Mouse (Mus musculus): ENCODE measurements around the gene Adgrf3. TPM values are rescaled to one million over a fixed set of nuclear protein-coding genes. Genes with fewer than 3 reads are reported as not detected.

Gene Adgrf3
- total RNA-seq, 2 experiments from 2014 or later, result 0.34 TPM; not detected in 1

DNA sequence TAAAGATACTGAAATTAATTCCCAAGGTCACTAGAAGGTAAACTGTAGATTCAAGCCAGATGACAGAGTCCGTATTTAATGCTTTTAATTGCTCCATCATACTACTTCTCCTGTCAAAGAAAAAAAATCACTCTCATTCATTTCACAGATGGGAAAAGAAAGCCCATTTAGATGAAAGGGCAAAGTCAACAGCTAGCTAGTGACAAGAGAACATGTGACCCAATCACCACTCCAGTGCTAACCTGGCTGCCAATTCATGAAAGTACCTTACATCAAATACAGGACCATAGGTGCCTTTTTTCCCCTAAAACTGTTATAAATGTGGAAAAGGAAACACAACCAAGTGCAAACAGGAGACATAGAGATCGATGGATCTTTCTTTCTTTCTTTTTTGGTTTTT, 52.3 kb downstream of the Adgrf3 start:
- no peak for DNase-seq (ENCODE audit: low spot score in 2 of 2)

- DNase-seq (ENCODE audit: low spot score in 2 of 2), result no peak
Observed at GRCm38 (mm10) chr5:30152413-30152812, 53.1 kb downstream of the Adgrf3 start.

GRCm38 (mm10) chr5:30152007-30152406, 53.5 kb downstream of the Adgrf3 start:
- DNase-seq (ENCODE audit: low spot score in 2 of 2), result no peak

GRCm38 (mm10) chr5:30148133-30148920, 57.2 kb downstream of the Adgrf3 start:
- no peak for DNase-seq (ENCODE audit: low spot score in 2 of 2)

- DNase-seq (ENCODE audit: low spot score in 2 of 2), result no peak
Observed at GRCm38 (mm10) chr5:30146526-30146925, 59.0 kb downstream of the Adgrf3 start.

Small RNA genes within 50 kb of the gene (microRNA-seq; reads per million reads assigned to microRNA genes)
- 1.8 reads per million for gene Mir1960

Other genes starting within 250 kb of the Adgrf3 start
- gene Il6, start 192.6 kb downstream of the Adgrf3 start, total RNA-seq (2021), result not detected
- gene Tyms, start 132.1 kb downstream of the Adgrf3 start, total RNA-seq (2021), result 10 to 100 TPM; 67.7 to 73.3 TPM
- gene Garem2, start 100.6 kb downstream of the Adgrf3 start, total RNA-seq (2021), result under 1 TPM; 0.08 to 0.23 TPM
- gene 3110082J24Rik, start 99.6 kb downstream of the Adgrf3 start, total RNA-seq (2021), result not detected
- gene Hadha, start 50.6 kb downstream of the Adgrf3 start, total RNA-seq (2021), result 100 to 1,000 TPM; 374 to 422 TPM
- gene Hadhb, start 50.5 kb downstream of the Adgrf3 start, total RNA-seq (2021), result 100 to 1,000 TPM; 407 to 479 TPM
- gene Selenoi, start 26.9 kb upstream of the Adgrf3 start, total RNA-seq (2021), result 10 to 100 TPM; 27.2 to 30.9 TPM
- 1 to 10 TPM in 1 of 2 experiments, under 1 TPM in 1; 0.76 to 1.6 TPM for gene Drc1, start 75.7 kb upstream of the Adgrf3 start, total RNA-seq (2021)